Mouse (Mus musculus) G1E-ER4 (cell line): ENCODE measurements around the gene Prss53. TPM values are rescaled to one million over a fixed set of nuclear protein-coding genes. Genes with fewer than 3 reads are reported as not detected.
A peak's percentile ranks its signal among the peaks of the same experiment; 100 is the strongest.

Experiments used
- GATA1 ChIP-seq: IDR thresholded peaks from one replicate; pipeline ENCODE4 v1.8.0; 2012; ENCODE audit warnings: low read length, inconsistent platforms
- polyA plus RNA-seq: library from polyadenylated mRNA; stranded (reverse); fragments of >175 nt; gene quantifications from 2 replicates; pipeline ENCODE4 v1.2.3, GENCODE M21; 2012

The Prss53 gene
- polyA plus RNA-seq, 1 experiment = 0.48 TPM

DNA sequence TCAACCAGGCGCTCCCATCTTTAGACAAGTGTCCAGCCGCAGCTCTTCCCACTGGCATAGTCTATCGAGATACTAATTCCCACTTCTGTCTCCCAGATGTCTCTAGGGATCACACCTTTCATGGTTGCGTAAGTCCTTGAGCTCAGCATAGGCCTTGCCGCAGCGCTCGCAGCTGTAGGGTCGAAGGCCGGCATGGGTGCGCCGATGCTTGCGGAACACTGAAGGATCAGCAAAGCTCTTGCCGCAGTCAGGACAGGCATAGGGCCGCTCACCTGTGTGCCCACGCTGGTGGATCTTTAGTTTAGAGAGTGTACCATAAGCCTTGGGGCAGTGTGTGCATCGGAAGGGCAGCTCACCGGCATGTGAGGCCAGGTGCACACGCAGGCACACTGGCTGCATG is 23.1 kb downstream of the Prss53 start:
- TF ChIP-seq GATA1 = no peak

- no peak for TF ChIP-seq GATA1
Observed at GRCm38 (mm10) chr7:127866434-127866833, 24.3 kb downstream of the Prss53 start.

GRCm38 (mm10) chr7:127858258-127858657 is 32.5 kb downstream of the Prss53 start:
- peak; percentile 14 for TF ChIP-seq GATA1

- no peak for TF ChIP-seq GATA1
Observed at GRCm38 (mm10) chr7:127850906-127851305, 39.9 kb downstream of the Prss53 start.

- TF ChIP-seq GATA1 = no peak
Observed at GRCm38 (mm10) chr7:127849973-127850875, 40.5 kb downstream of the Prss53 start.

GRCm38 (mm10) chr7:127842001-127842718 is 48.6 kb downstream of the Prss53 start:
- TF ChIP-seq GATA1 = no peak

GRCm38 (mm10) chr7:127841340-127842000 is 49.3 kb downstream of the Prss53 start:
- TF ChIP-seq GATA1 = no peak

DNA sequence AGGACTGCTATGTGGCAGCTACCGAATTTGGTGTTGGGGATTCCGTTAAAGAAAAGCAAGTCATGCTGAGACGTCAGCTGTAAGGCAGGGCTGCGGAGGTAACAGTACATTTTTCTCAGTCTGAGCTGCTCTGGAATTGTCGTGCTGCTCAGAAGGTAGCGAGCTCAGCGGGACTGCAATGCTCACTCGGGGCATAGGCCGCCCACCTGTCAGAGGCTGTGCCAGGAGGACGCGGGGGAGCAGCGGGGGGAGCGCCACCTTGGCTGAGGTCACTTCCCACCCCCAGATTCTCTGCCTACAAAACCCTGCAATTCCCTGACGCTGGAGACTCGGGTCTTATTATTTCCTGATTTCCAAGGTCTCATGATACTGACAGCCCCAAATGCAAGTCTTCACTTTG is 49.9 kb downstream of the Prss53 start:
- no peak for TF ChIP-seq GATA1

DNA sequence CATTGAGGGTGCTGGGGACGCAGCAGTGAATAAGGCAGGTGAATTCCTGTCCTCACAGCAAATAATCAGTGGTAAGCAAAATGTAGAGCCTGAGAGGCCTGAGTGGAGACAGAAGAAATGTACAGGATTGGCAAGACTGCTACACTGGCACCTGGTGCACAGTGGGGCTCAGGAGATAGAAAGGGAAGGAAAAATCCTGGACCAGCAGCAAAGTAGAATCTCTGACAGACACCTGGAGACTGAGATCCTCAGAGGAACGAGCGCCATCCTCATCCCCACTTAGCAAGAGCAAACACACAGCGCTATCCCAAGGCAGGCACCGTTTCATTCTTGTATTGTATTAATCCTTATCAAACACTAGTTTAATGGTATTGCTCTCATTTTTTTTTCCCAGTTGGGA is 53.3 kb downstream of the Prss53 start:
- TF ChIP-seq GATA1 = no peak

Other genes with a start within 250 kb of the Prss53 start
- gene Bcl7c, start 182.0 kb downstream of the Prss53 start, polyA plus RNA-seq = 375 and 505 TPM in 2 replicates
- 2.8 and 3.7 TPM in 2 replicates for gene Ctf1, start 178.2 kb downstream of the Prss53 start, polyA plus RNA-seq
- gene Ctf2, start 158.8 kb downstream of the Prss53 start, polyA plus RNA-seq = not detected in 2 replicates
- gene Fbxl19, start 146.4 kb downstream of the Prss53 start, polyA plus RNA-seq = 76.2 and 91.2 TPM in 2 replicates
- 32.0 and 33.6 TPM in 2 replicates for gene Orai3, start 121.2 kb downstream of the Prss53 start, polyA plus RNA-seq
- gene Setd1a, start 114.3 kb downstream of the Prss53 start, polyA plus RNA-seq = 99.0 and 114 TPM in 2 replicates
- gene Gm49388, start 105.4 kb downstream of the Prss53 start, polyA plus RNA-seq = 2.5 and 4.3 TPM in 2 replicates
- 12.7 and 27.1 TPM in 2 replicates for gene Hsd3b7, start 90.4 kb downstream of the Prss53 start, polyA plus RNA-seq
- gene Stx4a, start 66.7 kb downstream of the Prss53 start, polyA plus RNA-seq = 85.1 and 93.9 TPM in 2 replicates
- 0.06 and 0.10 TPM in 2 replicates for gene Stx1b, start 66.4 kb downstream of the Prss53 start, polyA plus RNA-seq
- gene Zfp646, start 14.7 kb downstream of the Prss53 start, polyA plus RNA-seq = 24.0 and 32.5 TPM in 2 replicates
- 33.5 and 36.7 TPM in 2 replicates for gene Zfp668, start 14.1 kb downstream of the Prss53 start, polyA plus RNA-seq
- gene Gm21974, start 4.5 kb upstream of the Prss53 start, polyA plus RNA-seq = not detected in 2 replicates
- 13.6 and 14.7 TPM in 2 replicates for gene Vkorc1, start 4.6 kb upstream of the Prss53 start, polyA plus RNA-seq
- gene Bckdk, start 13.1 kb upstream of the Prss53 start, polyA plus RNA-seq = 166 and 183 TPM in 2 replicates
- 7.0 and 7.5 TPM in 2 replicates for gene Kat8, start 21.5 kb upstream of the Prss53 start, polyA plus RNA-seq
- gene Prss8, start 39.1 kb upstream of the Prss53 start, polyA plus RNA-seq = not detected in 2 replicates
- 5.5 and 10.0 TPM in 2 replicates for gene Prss36, start 55.8 kb upstream of the Prss53 start, polyA plus RNA-seq
- gene Fus, start 76.5 kb upstream of the Prss53 start, polyA plus RNA-seq = 578 and 702 TPM in 2 replicates
- gene Pycard, start 102.9 kb upstream of the Prss53 start, polyA plus RNA-seq = 0.28 and 0.46 TPM in 2 replicates
- 0.04 and 0.05 TPM in 2 replicates for gene Trim72, start 113.0 kb upstream of the Prss53 start, polyA plus RNA-seq
- gene Itgam, start 171.7 kb upstream of the Prss53 start, polyA plus RNA-seq = not detected in 2 replicates
- gene Gm49368, start 171.7 kb upstream of the Prss53 start, polyA plus RNA-seq = not detected in 2 replicates
- gene Itgax, start 238.6 kb upstream of the Prss53 start, polyA plus RNA-seq = not detected in 2 replicates